Mouse (Mus musculus) MN1 (cell line): ENCODE data around the gene Ect2l.
A peak's percentile ranks its signal among the peaks of the same experiment; 100 is the strongest.

Experiments used
- DNase-seq: peaks from one replicate; pipeline ENCODE4 v3.0.0-alpha.2; 2016; ENCODE audit warnings: low spot score

The Ect2l gene

DNA sequence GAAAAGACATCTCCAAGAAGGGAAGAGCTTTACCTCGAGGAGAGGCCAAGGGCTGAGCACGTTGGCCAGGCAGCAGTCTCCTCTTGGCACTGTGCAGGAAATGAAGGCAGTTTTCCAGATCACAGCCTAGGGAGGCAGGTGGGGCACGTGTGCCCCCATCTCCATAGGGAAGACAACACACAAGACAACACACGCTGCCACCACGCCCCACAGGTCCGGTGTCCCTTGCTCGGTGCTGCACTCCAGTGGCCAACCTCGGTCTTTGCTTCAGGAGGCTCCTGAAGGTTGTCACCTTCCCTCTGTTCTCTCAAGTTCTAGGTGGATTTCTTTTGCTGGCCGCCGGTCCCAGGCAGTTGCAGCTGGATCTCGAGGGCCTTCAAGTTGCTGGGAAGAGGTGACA lies at the start of gene Ect2l:
Gene Ect2l, minus strand, starts transcription at position 165 of the 400 bp plus-strand sequence.
- peak; percentile 63 for DNase-seq

- no peak for DNase-seq
These were observed 40.7 kb upstream of the Ect2l start for GRCm38 (mm10) chr10:18251345-18251744.

DNA sequence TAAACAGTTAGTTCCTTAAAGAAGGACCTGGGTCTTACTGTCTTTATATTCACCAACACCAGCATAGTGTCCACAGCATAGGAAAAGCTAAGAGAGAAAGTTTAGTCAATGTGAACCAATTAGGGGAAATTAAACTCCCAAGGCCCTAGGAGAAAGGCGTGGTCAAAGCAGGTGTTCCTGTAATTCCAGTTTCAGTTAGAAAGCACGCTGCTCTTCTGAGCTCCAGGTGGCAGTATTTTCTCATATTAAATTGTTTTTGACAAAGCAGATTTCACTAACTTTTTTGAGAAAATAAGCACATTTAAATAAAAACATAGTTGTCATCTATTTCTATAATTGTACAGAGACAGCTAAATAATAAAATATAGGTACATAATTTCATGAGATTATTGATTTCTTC lies 32.9 kb upstream of the Ect2l start:
- DNase-seq, result no peak

- no peak for DNase-seq
These were observed 26.5 kb upstream of the Ect2l start for GRCm38 (mm10) chr10:18237191-18237590.

GRCm38 (mm10) chr10:18236328-18236927 lies 25.7 kb upstream of the Ect2l start:
- DNase-seq, result peak; percentile 40

- DNase-seq, result no peak
These were observed 24.7 kb upstream of the Ect2l start for GRCm38 (mm10) chr10:18235402-18235747.

DNA sequence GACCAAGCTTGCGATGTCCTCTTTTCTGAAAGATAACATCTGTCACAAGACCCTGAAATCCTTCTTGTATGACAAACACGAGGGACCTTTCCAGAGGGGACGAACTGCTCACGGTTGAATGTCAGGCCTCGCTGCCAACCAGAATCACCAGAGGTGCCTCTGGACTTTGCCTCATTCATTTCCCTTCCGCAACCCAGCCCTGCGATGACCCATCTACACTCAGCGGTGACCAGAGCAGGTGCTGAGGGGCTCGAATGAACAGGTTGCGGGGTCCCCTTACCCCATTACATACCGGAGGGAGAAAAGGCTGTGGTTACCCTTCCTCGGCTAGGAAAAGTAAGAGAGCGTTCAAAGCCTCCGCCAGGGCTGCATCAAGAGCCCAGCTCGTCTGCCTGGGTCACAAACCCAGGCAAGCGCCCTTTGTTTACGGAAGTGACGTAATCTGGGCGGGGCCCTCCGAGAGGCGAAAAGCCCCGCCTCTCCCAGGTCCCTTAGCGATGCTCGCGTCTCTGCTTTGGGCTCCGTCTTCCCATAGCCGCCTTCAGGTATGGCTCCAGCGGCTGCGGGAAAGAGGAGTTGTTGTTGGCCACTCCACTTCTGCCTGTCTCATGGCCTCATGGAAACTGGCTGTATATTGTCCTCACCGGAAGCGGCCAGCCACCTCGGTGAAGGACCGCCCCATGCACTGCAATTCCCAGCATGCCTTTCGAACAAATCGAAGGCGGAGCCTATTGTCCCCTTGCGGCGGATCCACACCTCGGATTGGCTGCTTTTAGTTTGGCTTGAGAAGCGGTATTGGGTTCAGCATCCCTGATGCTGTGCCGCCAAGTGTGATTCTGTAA lies 24.1 kb upstream of the Ect2l start, which contains the start of gene Ccdc28a:
Gene Ccdc28a, minus strand, starts transcription at position 439 of the 842 bp plus-strand sequence.
- peak; percentile 99 for DNase-seq

DNA sequence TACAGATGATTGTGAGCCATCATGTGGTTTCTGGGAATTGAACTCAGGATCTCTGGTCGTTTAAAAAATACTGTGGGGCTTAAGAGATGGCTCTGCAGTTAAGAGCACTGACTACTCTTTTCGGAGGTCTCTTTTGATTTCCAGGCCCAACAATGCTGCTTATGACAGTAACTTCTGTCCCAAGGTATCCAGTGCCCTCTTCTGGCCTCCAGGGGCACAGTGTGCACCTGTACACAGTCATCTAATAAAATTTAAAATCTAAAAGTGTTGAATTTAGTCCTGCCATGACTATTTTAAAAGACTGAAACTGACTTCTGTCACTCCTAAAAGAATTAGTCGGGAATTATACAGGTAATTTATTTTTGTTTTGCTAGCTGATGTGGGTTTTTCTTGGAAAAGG lies 23.2 kb upstream of the Ect2l start:
- DNase-seq, result peak; percentile 78

DNA sequence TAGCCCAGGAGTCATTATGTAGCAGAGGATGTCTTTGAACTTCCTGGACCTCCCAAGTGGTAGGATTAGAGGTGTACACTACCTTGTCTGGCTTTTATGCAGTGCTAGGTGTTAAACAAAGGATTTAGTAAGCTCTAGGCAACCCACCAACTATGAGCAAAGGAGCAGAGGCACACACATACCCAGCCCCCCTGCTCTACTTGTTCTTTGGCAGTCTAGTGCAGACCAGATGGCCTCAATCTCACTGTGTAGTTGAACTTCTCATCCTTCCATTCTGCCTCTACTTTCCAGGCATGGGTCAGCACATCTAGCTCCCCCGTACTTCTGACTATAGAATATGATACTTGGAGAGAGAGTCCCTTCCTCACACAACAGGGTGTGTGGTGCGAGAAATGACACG lies 13.7 kb upstream of the Ect2l start:
- DNase-seq, result no peak

DNA sequence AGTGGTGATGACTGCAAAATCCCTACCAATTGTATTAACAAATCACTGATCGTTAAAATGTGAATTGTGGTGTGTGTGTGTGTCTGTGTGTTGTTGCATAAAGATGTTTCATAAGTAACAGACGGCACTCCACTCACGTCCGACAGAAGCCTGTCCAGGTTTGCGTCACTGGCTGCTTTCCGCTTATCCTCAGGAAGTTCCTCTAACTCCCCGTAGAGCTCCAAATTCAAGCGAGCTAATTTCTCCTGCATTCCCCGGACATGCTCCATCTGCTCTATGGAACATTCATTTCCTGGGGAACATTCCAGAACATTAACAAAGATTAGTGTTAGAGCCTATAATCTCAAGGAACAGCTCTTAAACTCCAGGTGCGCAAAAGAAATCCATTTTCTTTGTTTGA lies 8.7 kb upstream of the Ect2l start:
- DNase-seq, result no peak

DNA sequence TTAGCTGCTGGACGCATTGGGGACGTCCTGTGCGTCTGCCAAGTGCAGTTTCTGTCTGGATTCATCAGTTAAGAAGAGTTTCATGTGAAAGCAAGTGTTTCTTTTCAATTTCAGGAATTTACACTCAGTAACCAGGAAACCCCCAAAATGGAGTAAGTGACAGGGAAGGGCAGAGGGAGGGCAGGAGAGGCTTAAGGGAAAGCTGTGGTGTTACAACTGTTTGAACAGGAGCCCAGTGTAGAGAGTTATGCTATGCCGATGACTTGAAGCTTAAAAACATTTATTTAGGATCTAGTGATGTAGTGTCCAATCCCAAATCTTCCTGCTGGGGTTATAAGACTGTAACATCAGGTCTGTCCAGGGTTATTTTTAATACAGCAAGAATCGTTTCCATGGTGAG lies 3.4 kb upstream of the Ect2l start:
- DNase-seq, result no peak

DNA sequence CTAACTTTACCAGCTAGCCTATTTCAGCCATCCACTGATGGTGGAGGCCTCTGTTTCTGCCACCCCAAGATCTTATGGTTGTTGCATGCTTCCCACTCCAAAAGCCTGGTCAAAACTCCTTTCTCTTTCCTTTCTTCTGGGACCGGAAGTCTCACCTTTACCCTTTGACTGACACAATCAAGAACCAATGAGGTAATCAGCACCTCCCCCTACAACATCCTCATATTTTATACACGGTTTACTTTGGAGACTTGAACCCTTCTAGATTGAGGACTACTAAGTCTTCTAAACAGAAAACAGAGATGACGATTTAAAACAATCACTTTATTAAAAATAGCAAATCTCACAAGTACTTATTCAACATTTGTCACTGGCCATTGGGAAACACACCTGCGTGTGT lies 2.7 kb upstream of the Ect2l start:
- DNase-seq, result no peak

DNA sequence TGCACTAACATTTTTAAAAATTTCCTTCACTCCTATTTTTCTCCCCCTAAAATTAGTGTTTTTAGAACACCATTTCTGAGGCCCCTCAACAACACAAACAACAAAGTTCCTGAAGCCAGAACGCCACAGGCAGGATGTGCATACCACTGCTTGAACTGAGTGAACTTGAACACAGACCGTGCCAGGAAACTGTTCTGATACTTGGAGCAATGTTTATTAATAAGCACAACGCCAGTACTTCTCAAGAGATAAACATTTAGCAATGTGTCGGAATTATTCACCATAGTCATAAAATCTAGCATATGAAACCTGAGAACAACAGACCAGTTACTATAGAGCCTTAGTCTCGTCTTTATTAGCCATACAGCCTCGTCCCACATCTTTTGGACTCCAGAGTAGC lies 571 bp downstream of the Ect2l start:
- no peak for DNase-seq

GRCm38 (mm10) chr10:18204067-18204466 lies 6.6 kb downstream of the Ect2l start:
- DNase-seq, result no peak

DNA sequence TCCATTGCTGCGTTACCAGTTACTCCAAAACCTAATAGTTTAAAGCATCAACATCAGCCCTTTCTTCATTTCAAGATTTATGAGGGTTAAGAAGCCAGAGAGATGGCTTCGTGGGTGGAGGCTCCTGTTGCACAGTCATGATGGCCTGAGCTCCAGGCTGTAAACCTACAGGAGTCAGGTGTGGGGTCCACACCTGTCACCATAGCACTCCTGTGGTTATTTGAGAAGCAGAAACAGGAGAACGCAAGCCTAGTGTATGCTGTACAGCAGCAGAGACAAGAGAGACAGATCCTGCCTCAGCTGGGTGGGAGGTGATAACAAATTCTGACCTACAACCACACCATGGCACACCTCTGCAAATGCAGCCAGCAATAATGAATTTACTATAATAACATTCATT lies 8.3 kb downstream of the Ect2l start:
- no peak for DNase-seq

DNA sequence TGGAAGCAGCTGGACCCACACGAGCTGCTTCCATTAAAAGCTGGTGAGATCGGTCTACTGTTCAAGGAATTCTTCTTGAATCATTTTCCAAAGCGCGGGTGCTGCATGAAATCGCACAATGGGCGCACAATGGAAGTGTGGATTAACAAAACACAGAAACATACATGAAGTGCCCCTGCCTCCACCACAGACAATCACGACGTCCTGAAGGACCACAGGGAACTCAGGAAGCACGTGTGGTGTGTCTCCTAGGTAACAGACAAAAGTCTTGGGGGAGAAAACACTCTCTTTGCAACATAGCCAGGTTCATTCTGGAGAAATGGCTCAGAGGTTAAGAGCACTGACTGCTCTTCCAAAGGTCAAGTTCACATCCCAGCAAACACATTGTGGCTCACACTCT lies 10.0 kb downstream of the Ect2l start:
- DNase-seq, result no peak

- DNase-seq, result no peak
These were observed 10.8 kb downstream of the Ect2l start for GRCm38 (mm10) chr10:18199919-18200318.

DNA sequence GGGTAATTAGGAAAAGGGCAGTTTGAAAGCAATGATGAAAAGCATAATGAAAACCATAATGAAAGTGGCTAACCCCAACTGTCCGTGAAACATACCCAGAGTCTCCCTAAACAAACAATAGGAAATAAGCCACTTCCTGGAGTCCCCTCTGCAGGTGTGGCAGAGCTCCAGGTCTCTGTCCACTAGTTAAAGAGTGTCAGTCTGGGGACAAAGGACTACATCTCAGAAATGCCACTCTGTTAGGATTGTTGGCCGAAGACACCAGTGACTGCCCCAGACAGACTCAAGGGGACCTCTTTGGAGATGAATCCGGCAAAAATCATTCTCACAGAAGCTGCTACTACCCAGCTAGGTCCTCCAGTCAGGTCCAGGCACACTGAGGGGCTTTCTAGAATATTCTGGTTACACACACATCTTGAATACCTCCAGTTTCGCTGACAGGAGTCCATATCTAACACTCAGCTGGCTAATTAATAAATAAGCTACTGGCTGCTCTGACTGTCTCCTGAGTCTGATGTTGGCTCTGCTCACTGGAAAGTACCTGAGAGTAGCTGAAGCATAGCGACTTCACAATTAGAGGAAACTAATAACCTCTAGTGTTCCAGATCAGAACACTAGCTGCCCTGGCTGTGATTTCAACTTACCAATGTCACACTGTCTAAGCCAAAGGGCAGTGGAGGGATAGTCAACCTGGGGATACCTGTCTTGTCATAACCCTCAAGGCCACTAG lies 12.2 kb downstream of the Ect2l start:
- no peak for DNase-seq

DNA sequence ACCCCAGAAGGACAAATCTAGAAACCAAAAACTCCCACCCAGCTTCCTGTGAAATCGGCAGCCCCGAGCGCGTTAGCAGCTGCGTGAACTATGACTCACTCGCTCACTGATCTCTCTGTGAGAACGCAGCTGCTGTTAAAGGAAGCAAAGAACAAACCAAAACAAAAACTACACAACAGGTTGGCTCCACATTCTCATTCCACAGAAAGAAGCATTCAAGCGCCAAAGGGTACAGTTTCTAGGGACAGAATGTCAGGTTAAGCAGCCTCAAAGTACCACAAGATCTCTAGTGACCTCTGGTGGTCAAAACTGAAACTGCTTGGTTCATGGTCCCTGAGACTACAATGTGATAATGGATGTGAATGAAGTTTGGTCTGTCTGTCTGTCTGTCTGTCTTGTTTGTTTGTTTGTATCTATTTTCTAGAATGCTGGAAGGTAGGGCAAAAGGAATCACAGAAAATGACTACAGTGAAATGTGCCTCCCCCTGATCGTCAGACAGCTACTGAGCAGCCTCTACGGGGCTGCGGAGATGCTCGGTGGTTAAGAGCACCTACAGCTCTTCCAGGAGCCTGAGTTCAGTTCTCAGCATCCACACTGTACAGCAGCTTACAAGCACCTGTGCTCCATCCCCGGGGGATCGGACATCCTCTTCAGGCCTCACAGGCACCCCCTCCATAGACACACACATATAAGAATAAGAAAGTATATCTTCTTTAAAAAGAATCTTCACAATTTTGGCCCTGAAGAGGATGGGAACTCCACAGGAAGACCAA lies 13.3 kb downstream of the Ect2l start:
- DNase-seq, result peak; percentile 91

DNA sequence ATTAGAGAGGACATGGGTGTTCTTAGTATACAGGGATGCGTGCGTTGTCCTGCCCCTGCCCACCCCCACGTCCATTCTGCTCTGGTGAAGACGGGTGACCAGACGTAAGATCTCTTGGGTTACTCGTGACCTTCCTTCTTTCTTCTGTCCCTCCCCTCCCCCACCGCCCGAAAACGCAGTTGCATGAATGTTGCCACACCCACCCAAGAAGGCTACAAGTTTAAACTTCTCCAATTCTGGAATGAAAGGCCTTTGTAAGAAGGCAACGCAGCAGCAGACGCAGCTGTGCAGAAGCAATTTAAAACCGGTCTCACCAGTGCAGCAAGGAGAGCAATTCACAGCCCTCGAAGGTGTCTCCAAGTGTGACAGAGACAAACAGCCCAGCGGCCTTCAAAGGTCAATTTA lies 16.0 kb downstream of the Ect2l start:
- DNase-seq, result no peak

DNA sequence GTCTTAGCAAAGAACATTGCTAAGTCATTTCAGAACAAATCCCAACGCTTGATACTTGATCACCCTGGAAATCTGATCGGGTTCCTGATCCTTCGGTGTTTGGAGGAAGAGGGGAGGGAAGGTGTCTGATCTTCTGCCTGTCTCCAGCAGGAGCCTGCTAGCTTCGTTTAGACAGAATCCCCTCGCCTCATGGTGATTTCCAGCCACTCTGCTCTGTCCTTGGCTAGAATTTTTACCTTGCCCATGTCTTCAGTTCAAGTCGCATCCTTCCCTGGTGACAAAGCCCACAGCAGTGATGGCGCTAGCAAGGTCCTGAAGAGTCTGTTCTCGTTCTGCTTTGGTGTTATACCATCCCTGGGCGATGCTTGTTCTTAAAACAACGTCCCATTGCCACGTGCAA lies 16.5 kb downstream of the Ect2l start:
- no peak for DNase-seq

DNA sequence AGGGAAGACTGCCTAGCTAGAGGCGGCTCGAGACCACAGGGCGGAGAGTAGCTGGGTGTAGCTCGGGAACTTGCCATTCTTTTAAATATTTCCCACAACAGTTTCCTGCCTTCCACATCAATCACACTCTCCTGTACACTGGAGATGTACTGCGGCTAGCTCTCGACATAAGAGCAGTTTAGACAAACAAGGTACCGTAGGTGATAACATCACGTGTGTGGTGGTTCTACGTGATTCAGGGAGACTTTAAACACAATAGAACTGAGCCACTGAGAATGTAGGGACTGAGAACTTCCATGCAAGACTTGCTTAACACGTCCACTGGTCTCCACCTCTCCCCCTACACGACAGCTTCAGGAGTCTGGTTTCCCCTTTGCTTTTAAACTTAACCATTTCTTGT lies 17.5 kb downstream of the Ect2l start:
- DNase-seq, result no peak
